Mouse (Mus musculus): Measurements from ENCODE around the gene Olfr777. TPM values are rescaled to one million over a fixed set of nuclear protein-coding genes. Genes with fewer than 3 reads are reported as not detected.
"Not testable (repeated sequence)": the region's sequence is repeated elsewhere in the genome, so short reads cannot be mapped to it uniquely, and the experiment has no call there.

Olfr777 gene
- polyA plus RNA-seq (2015; fragmentation: Nextera tagmentation; extraction: Ambion mirVana): not detected in 2 replicates

DNA sequence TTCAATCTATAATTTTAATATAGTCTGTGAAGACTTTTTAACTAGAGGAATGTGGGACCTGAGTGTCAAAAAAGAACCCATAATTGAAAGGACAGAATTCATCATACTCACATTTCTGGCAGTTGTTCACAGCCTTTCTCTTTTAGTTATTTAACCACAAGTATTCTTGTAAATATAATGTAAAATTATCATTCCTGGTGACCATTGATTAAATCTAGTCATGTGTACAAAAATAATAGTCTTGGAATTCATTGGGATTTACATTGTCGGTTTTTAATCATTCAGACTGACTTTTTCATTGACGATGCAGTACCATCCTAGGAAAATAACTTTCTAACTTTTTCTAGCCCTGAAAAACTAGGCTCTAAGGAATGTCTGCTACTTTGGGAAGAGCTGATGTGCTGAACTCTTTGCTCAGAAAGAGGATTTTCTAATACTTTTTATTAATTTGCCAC, at the start of gene Olfr777:
Gene Olfr777 (minus strand): TSS at position 405 of the 455 bp plus-strand sequence.
- no peak within 1 kb of the TSS for H3K9ac ChIP-seq
- no peak within 1 kb of the TSS for H3K4me3 ChIP-seq
- H3K36me3 ChIP-seq: no peaks in the 10 kb centered on the region
- no peaks in the 10 kb centered on the region for H3K9me3 ChIP-seq
- WGBS: 93% methylated on average over 2 of the region's 2 CpGs
- H3K4me2 ChIP-seq: no peak within 1 kb of the TSS
- H3K27me3 ChIP-seq: no peaks in the 10 kb centered on the region
- H3K27ac ChIP-seq: no peak within 1 kb of the TSS
- no peaks in the 10 kb centered on the region for H3K4me1 ChIP-seq
- ATAC-seq (ENCODE audit: insufficient number of reproducible peaks, low FRiP score, low TSS enrichment, low read depth): no peak

DNA sequence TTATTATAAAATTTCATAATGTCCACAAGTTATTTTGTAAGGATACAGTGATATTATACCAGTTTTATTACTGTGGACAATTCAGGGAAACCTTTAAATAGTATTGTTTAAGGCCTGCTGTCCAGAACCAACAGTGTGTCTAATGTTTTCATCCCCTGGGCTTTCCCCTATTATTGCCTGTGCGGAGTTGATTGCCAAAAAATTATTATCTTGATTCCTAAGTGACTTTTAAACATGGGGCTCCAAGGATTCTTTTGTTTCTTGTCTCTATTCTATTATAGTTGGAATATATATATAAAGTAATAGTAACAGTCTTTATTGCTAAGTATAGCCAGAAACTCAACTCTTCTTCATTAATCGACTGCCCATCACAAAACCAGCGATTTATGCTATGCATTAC, 46.5 kb upstream of the Olfr777 start, which contains the start of gene Olfr780:
Gene Olfr780 (plus strand): TSS at position 301 of the 400 bp plus-strand sequence.
- H3K36me3 ChIP-seq: no peaks in the 10 kb centered on the region
- no peak within 1 kb of the TSS for H3K9ac ChIP-seq
- no peaks in the 10 kb centered on the region for H3K9me3 ChIP-seq
- H3K4me2 ChIP-seq: no peak within 1 kb of the TSS
- H3K27me3 ChIP-seq: no peaks in the 10 kb centered on the region
- no peak within 1 kb of the TSS for H3K27ac ChIP-seq
- H3K4me3 ChIP-seq: no peak within 1 kb of the TSS
- no peaks in the 10 kb centered on the region for H3K4me1 ChIP-seq
- no peak for ATAC-seq (ENCODE audit: insufficient number of reproducible peaks, low FRiP score, low TSS enrichment, low read depth)
- 80% methylated on average over 3 of the region's 3 CpGs for WGBS

DNA sequence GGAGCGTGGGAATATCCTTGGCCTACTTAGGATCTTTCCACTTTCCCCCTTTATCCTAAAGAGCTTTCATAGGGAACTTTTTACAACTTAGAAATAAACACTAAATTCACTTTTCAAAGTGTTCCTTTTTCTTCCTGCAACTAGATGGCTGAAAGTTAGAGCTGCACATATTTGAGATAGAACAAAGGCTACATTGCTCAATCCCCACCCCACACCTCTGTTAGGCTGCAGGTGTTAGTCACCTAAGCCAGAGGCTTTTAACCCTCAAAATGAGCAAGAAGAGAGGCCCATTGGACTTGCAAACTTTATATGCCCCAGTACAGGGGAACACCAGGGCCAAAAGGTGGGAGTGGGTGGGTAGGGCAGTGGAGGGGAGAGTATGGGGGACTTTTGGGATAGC, 42.2 kb upstream of the Olfr777 start:
- WGBS: 86% methylated on average over 1 of the region's 1 CpGs

DNA sequence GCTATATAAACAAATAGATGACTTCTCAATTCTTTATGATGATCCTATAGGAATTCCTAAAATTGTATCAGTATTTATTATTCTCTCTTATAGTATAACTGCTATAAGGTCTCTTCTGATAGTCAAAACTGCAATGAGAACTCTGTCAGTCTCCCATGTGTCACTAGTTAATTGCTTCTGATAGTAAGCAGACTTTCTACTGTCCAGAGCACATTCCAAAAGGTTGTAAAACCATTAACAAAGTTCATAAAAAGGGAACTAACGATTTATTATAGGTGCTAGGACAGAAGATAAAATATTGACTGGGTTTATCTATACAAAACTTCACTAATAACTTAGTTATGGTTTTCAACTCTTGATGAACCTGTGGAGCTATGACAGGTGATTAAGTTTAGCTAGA, 41.7 kb upstream of the Olfr777 start:
- H3K9me3 ChIP-seq; ATAC-seq (ENCODE audit: insufficient number of reproducible peaks, low FRiP score, low TSS enrichment, low read depth): not testable (repeated sequence)

More for the DNA sequence above, 42.2 kb upstream of the Olfr777 start:
- not testable (repeated sequence) for H3K27ac ChIP-seq; H3K9ac ChIP-seq; H3K4me1 ChIP-seq; ATAC-seq (ENCODE audit: insufficient number of reproducible peaks, low FRiP score, low TSS enrichment, low read depth); H3K36me3 ChIP-seq; H3K4me2 ChIP-seq; H3K9me3 ChIP-seq; H3K4me3 ChIP-seq; H3K27me3 ChIP-seq

DNA sequence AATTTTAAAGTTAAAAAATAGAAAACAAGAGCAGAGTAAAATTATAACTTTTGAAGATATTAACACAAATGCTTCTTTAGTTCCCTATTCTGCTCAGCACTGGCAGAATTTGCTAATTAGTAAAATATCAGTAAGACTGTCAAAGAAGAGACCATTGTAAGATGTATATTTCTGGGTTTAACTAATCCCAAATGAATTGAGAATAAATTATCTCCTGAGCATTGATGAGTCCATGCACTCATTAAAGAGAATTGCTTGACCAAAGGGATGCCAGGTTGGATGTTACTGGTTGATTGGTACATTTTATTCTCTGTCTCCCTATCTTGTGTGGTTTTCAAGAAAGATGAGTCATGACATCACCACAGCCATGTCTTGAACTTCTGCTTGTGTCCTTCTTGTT, 12.5 kb downstream of the Olfr777 start, which contains the start of gene Olfr776:
Gene Olfr776 (plus strand): TSS at position 301 of the 400 bp plus-strand sequence.
- Histone ChIP-seq H3K4me1 (no peaks in the 10 kb centered on the region), H3K4me3 (no peak within 1 kb of the TSS), H3K36me3 (no peaks in the 10 kb centered on the region), H3K27me3 (no peaks in the 10 kb centered on the region), H3K9me3 (no peaks in the 10 kb centered on the region), H3K27ac (no peak within 1 kb of the TSS), H3K9ac (no peak within 1 kb of the TSS), H3K4me2 (no peak within 1 kb of the TSS)
- no peak for ATAC-seq (ENCODE audit: insufficient number of reproducible peaks, low FRiP score, low TSS enrichment, low read depth)

More for the DNA sequence above, 41.7 kb upstream of the Olfr777 start:
- not testable (repeated sequence) for H3K4me2 ChIP-seq, H3K4me3 ChIP-seq, H3K9ac ChIP-seq, H3K27me3 ChIP-seq, H3K4me1 ChIP-seq, H3K36me3 ChIP-seq, H3K27ac ChIP-seq
- WGBS: 30% methylated on average over 1 of the region's 1 CpGs

DNA sequence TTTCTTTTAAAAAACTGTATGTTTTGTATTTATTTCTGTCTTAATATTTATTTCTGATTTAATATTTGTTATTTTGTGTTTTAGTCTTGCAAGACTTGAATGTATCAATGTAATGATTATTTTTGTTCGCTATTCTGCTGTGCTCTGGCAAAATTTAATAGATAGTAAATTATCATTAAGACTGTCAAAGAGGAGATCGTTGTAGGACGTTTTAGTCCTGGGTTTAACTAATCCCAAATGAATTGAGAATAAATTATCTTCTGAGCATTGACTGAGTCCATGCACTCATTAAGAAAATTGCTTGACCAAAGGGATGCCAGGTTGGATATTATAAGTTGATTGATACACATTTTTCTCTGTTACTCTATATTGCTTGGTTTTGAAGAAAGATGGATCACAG, 23.2 kb downstream of the Olfr777 start, which contains the start of gene Olfr775:
Gene Olfr775 (plus strand): TSS at position 301 of the 400 bp plus-strand sequence.
- Histone ChIP-seq H3K9me3 (no peaks in the 10 kb centered on the region), H3K4me2 (no peak within 1 kb of the TSS), H3K27ac (no peak within 1 kb of the TSS), H3K4me1 (no peaks in the 10 kb centered on the region), H3K4me3 (no peak within 1 kb of the TSS), H3K27me3 (no peaks in the 10 kb centered on the region), H3K9ac (no peak within 1 kb of the TSS), H3K36me3 (no peaks in the 10 kb centered on the region)
- WGBS: 68% methylated on average over 3 of the region's 3 CpGs
- no peak for ATAC-seq (ENCODE audit: insufficient number of reproducible peaks, low FRiP score, low TSS enrichment, low read depth)

DNA sequence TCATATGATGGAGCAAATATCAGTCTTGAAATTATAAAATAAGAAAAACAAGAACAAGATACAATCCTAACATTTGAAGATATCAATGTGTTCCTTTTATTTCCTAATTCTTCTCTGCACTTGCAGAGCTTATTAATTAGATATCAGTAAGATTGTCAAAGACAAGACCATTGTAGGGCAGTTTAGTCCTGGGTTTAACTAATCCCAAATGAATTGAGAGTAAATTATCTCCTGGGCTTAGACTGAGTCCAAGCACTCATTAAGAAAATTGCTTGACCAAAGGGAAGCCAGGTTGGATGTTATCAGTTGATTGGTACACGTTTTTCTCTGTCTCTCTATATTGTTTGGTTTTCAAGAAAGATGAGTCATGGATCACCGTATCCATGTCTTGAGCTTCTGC, 35.4 kb downstream of the Olfr777 start, which contains the start of gene Olfr774:
Gene Olfr774 (plus strand): TSS at position 301 of the 400 bp plus-strand sequence.
- ATAC-seq (ENCODE audit: insufficient number of reproducible peaks, low FRiP score, low TSS enrichment, low read depth): no peak
- H3K9me3 ChIP-seq: no peaks in the 10 kb centered on the region
- no peaks in the 10 kb centered on the region for H3K36me3 ChIP-seq
- no peak within 1 kb of the TSS for H3K9ac ChIP-seq
- H3K27ac ChIP-seq: no peak within 1 kb of the TSS
- H3K4me2 ChIP-seq: no peak within 1 kb of the TSS
- no peaks in the 10 kb centered on the region for H3K4me1 ChIP-seq
- no peak within 1 kb of the TSS for H3K4me3 ChIP-seq
- whole genome bisulfite sequencing: 71% methylated on average over 2 of the region's 2 CpGs
- H3K27me3 ChIP-seq: no peaks in the 10 kb centered on the region

DNA sequence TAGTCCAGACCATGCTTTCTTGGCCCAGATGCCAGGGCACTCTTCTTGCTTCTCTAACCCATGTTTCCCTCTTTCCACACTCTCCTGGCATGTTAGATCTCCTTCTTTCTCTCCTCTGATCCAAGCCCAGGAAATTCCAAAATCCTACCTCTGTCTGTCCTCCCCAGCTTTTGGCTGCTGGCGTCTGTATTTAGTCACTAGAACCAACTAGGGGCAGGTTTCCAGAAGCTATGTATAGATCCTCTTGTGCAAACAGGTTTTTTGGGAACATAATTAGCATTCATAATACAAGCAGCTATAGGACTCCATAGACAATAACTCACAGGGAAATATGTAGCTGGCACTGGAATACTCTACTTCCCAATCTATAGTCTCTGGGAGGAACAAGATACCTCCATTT, 40.5 kb downstream of the Olfr777 start:
- WGBS: 76% methylated on average over 1 of the region's 1 CpGs

More for the DNA sequence above, 40.5 kb downstream of the Olfr777 start:
- Histone ChIP-seq H3K4me1 (no peaks in the 10 kb centered on the region), H3K9me3 (no peaks in the 10 kb centered on the region), H3K27me3 (no peaks in the 10 kb centered on the region), H3K4me3 (no peak overlapping the region), H3K9ac (no peak overlapping the region), H3K36me3 (no peaks in the 10 kb centered on the region), H3K27ac (no peak overlapping the region), H3K4me2 (no peak overlapping the region)
- no peak for ATAC-seq (ENCODE audit: insufficient number of reproducible peaks, low FRiP score, low TSS enrichment, low read depth)

Other genes starting within 250 kb of the Olfr777 start
- gene Olfr764-ps1, start 231.6 kb downstream of the Olfr777 start, polyA plus RNA-seq (2015; fragmentation: Nextera tagmentation; extraction: Ambion mirVana): not detected in 2 replicates
- not detected in 2 replicates for gene Olfr765, start 221.5 kb downstream of the Olfr777 start, polyA plus RNA-seq (2015; fragmentation: Nextera tagmentation; extraction: Ambion mirVana)
- gene Olfr766-ps1, start 202.5 kb downstream of the Olfr777 start, polyA plus RNA-seq (2015; fragmentation: Nextera tagmentation; extraction: Ambion mirVana): not detected in 2 replicates
- gene Olfr767, start 188.6 kb downstream of the Olfr777 start, polyA plus RNA-seq (2015; fragmentation: Nextera tagmentation; extraction: Ambion mirVana): not detected in 2 replicates
- not detected in 2 replicates for gene Olfr768, start 172.1 kb downstream of the Olfr777 start, polyA plus RNA-seq (2015; fragmentation: Nextera tagmentation; extraction: Ambion mirVana)
- gene Olfr769, start 153.6 kb downstream of the Olfr777 start, polyA plus RNA-seq (2015; fragmentation: Nextera tagmentation; extraction: Ambion mirVana): not detected in 2 replicates
- not detected in 2 replicates for gene Olfr770, start 132.5 kb downstream of the Olfr777 start, polyA plus RNA-seq (2015; fragmentation: Nextera tagmentation; extraction: Ambion mirVana)
- not detected in 2 replicates for gene Olfr771, start 106.7 kb downstream of the Olfr777 start, polyA plus RNA-seq (2015; fragmentation: Nextera tagmentation; extraction: Ambion mirVana)
- gene Olfr772, start 93.6 kb downstream of the Olfr777 start, polyA plus RNA-seq (2015; fragmentation: Nextera tagmentation; extraction: Ambion mirVana): not detected in 2 replicates
- gene Olfr773, start 84.1 kb downstream of the Olfr777 start, polyA plus RNA-seq (2015; fragmentation: Nextera tagmentation; extraction: Ambion mirVana): not detected in 2 replicates
- gene Olfr774, start 35.3 kb downstream of the Olfr777 start, polyA plus RNA-seq (2015; fragmentation: Nextera tagmentation; extraction: Ambion mirVana): not detected in 2 replicates
- not detected in 2 replicates for gene Olfr775, start 23.1 kb downstream of the Olfr777 start, polyA plus RNA-seq (2015; fragmentation: Nextera tagmentation; extraction: Ambion mirVana)
- gene Olfr776, start 12.4 kb downstream of the Olfr777 start, polyA plus RNA-seq (2015; fragmentation: Nextera tagmentation; extraction: Ambion mirVana): not detected in 2 replicates
- not detected in 2 replicates for gene Olfr780, start 46.6 kb upstream of the Olfr777 start, polyA plus RNA-seq (2015; fragmentation: Nextera tagmentation; extraction: Ambion mirVana)
- gene Olfr781, start 57.4 kb upstream of the Olfr777 start, polyA plus RNA-seq (2015; fragmentation: Nextera tagmentation; extraction: Ambion mirVana): not detected in 2 replicates
- not detected in 2 replicates for gene Olfr782, start 77.4 kb upstream of the Olfr777 start, polyA plus RNA-seq (2015; fragmentation: Nextera tagmentation; extraction: Ambion mirVana)
- 0.08 TPM in 1 of 2 replicates, not detected in the other for gene Olfr784, start 112.6 kb upstream of the Olfr777 start, polyA plus RNA-seq (2015; fragmentation: Nextera tagmentation; extraction: Ambion mirVana)
- gene Olfr785, start 133.9 kb upstream of the Olfr777 start, polyA plus RNA-seq (2015; fragmentation: Nextera tagmentation; extraction: Ambion mirVana): not detected in 2 replicates
- not detected in 2 replicates for gene Olfr786, start 155.8 kb upstream of the Olfr777 start, polyA plus RNA-seq (2015; fragmentation: Nextera tagmentation; extraction: Ambion mirVana)
- gene Olfr787, start 190.4 kb upstream of the Olfr777 start, polyA plus RNA-seq (2015; fragmentation: Nextera tagmentation; extraction: Ambion mirVana): not detected in 2 replicates
- gene Olfr788, start 199.5 kb upstream of the Olfr777 start, polyA plus RNA-seq (2015; fragmentation: Nextera tagmentation; extraction: Ambion mirVana): not detected in 2 replicates
- gene Olfr789, start 213.3 kb upstream of the Olfr777 start, polyA plus RNA-seq (2015; fragmentation: Nextera tagmentation; extraction: Ambion mirVana): not detected in 2 replicates
- gene Olfr790, start 227.0 kb upstream of the Olfr777 start, polyA plus RNA-seq (2015; fragmentation: Nextera tagmentation; extraction: Ambion mirVana): not detected in 2 replicates